Mouse (Mus musculus): Measurements from ENCODE around the gene Nprl3. TPM values are rescaled to one million over a fixed set of nuclear protein-coding genes. Genes with fewer than 3 reads are reported as not detected.

Gene Nprl3
- polyA plus RNA-seq, 2 experiments: 29.4 to 88.8 TPM

DNA sequence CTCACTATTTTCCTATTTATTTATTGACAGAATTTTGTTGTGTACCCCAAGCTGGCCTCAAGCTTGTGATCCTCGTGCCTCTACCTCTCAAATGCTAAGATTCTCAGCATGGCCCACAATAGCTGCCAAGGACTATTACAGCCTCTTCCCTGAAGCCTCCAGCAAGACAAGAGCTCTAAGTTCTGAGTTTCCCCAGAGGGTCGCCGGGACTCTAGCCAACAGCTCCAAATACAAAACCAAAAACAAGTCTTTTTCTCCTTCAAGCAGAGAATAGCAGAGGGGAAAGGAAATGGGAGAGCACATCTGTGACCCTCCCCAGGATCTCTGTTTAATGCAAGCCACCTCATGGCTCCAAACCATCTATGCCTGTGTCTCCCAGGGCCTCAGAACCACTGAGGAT, 23.4 kb downstream of the Nprl3 start:
- H3K4me2 ChIP-seq (replicated peaks; ENCODE audit: low read depth, low read length, severe bottlenecking): no peak overlapping the region
- H3K4me3 ChIP-seq (replicated peaks; ENCODE audit: low read length): no peak overlapping the region
- no peak for TF ChIP-seq POLR2A (IDR thresholded peaks at IDR 0.05; ENCODE audit: borderline replicate concordance, extremely low read depth, insufficient read depth, insufficient read length)
- H3K27me3 ChIP-seq (ENCODE audit: control insufficient read depth, insufficient read depth, low read length): no peaks in the 10 kb centered on the region
- 0 out of 2 replicates have a peak overlapping the region, but pooled peaks have one; percentile 28 for H3K27ac ChIP-seq (replicated peaks; ENCODE audit: low read depth, low read length)
- H3K9ac ChIP-seq (ENCODE audit: low read depth, low read length, severe bottlenecking): no peak overlapping the region
- H3K4me1 ChIP-seq (ENCODE audit: control insufficient read depth, insufficient read depth, low read length): no peaks in the 10 kb centered on the region
- WGBS: 69% methylated on average over 3 of the region's 3 CpGs
- ATAC-seq (ENCODE audit: low FRiP score, low read depth) (no peak), DNase-seq (ENCODE audit: low spot score) (no peak)
- H3K36me3 ChIP-seq (ENCODE audit: control insufficient read depth, insufficient read depth, low read length): peaks cover 70% of the 10 kb centered on the region
- no peaks in the 10 kb centered on the region for H3K9me3 ChIP-seq (ENCODE audit: control insufficient read depth, low read length)

DNA sequence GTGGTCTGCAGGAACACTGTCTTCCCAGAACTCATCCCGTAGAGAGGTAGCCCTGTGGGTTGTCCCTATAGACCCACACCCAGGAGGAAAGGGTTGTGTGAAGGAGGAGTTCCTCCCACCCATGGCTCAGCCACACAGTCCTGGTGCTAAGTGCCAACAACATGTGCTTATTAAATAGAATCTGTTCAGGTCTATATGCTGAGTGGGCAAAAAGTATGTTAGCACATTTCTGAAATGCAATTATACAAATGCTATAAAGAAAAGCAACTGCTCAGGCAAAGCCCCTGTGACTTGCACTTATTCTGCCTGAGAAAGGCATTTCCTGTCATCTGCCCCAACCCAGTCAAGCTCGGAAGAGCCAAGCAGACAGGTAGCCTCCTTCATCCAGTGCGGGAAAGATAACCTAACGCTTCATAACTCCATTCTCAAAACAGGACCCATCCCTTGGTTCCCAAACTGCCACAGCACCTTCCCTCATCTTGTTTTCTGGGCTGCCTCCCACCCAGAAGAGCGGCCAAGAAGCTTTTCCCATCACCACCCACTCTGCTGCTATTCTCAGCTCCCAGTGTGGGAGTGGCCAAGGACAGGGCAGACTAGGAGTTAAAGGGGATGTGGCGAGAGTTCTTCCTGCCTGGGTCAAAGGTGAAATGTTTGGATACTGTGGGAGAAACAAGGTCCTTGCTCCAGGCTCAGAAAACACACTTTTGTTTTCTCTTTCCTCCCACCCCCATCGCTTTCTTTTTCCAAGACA, 24.1 kb downstream of the Nprl3 start:
- H3K4me2 ChIP-seq (replicated peaks; ENCODE audit: low read depth, low read length, severe bottlenecking): no peak overlapping the region
- H3K4me1 ChIP-seq (ENCODE audit: control insufficient read depth, insufficient read depth, low read length): no peaks in the 10 kb centered on the region
- H3K27ac ChIP-seq (replicated peaks; ENCODE audit: low read depth, low read length): no peak overlapping the region
- peaks cover 70% of the 10 kb centered on the region for H3K36me3 ChIP-seq (ENCODE audit: control insufficient read depth, insufficient read depth, low read length)
- H3K9ac ChIP-seq (ENCODE audit: low read depth, low read length, severe bottlenecking): no peak overlapping the region
- ATAC-seq (ENCODE audit: low FRiP score, low read depth) (no peak), DNase-seq (ENCODE audit: low spot score) (no peak)
- WGBS: 74% methylated on average over 7 of the region's 7 CpGs
- H3K27me3 ChIP-seq (ENCODE audit: control insufficient read depth, insufficient read depth, low read length): no peaks in the 10 kb centered on the region
- no peaks in the 10 kb centered on the region for H3K9me3 ChIP-seq (ENCODE audit: control insufficient read depth, low read length)
- H3K4me3 ChIP-seq (replicated peaks; ENCODE audit: low read length): no peak overlapping the region
- no peak for TF ChIP-seq POLR2A (IDR thresholded peaks at IDR 0.05; ENCODE audit: borderline replicate concordance, extremely low read depth, insufficient read depth, insufficient read length)

DNA sequence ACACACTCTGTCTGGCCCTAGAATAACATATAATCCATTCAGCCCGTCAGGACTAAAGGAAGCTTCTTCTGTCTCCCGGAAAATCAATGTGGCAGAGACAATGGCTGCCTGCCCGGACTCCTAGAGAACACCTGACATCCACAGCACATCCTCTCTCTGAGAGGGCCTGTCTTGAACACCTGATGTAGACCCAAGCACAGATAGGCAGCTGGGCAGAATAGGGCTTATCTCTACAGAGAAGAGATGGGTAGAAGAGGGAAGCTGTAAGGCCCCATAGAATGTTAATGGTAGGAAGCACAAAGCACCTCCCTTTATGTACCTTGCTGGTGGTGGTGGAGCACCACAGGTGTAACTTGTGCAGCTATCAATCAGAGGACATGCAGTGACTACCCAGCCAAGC, 25.3 kb downstream of the Nprl3 start:
- 86% methylated on average over 3 of the region's 3 CpGs for WGBS
- H3K27me3 ChIP-seq (ENCODE audit: control insufficient read depth, insufficient read depth, low read length): no peaks in the 10 kb centered on the region
- H3K9ac ChIP-seq (ENCODE audit: low read depth, low read length, severe bottlenecking): no peak overlapping the region
- H3K36me3 ChIP-seq (ENCODE audit: control insufficient read depth, insufficient read depth, low read length): peaks cover 62% of the 10 kb centered on the region
- DNase-seq (ENCODE audit: low spot score): no peak
- no peak overlapping the region for H3K4me2 ChIP-seq (replicated peaks; ENCODE audit: low read depth, low read length, severe bottlenecking)
- no peak overlapping the region for H3K4me3 ChIP-seq (replicated peaks; ENCODE audit: low read length)
- no peak for ATAC-seq (ENCODE audit: low FRiP score, low read depth)
- TF ChIP-seq POLR2A (IDR thresholded peaks at IDR 0.05; ENCODE audit: borderline replicate concordance, extremely low read depth, insufficient read depth, insufficient read length): no peak
- H3K4me1 ChIP-seq (ENCODE audit: control insufficient read depth, insufficient read depth, low read length): no peaks in the 10 kb centered on the region
- H3K27ac ChIP-seq (replicated peaks; ENCODE audit: low read depth, low read length): no peak overlapping the region
- H3K9me3 ChIP-seq (ENCODE audit: control insufficient read depth, low read length): no peaks in the 10 kb centered on the region

DNA sequence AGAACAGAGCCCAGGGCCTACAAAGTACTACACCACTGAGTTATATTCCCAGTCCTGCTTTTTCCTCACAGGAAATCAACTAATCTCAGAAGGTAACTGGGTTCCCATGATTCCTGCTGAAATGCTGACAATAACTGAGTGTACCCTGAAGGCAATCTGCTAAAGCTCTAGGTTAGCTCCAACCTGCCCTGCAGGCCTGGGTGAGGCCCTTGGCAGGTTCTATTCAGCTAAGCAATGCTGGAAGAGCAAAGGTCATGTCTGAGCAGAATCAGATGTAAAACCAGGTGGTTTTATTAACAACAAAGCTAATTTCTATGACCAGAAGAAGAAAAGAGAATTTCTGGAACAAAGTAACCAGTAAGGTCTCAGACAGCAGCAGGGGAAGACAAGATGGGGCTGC, 26.1 kb downstream of the Nprl3 start:
- Histone ChIP-seq H3K36me3 (ENCODE audit: control insufficient read depth, insufficient read depth, low read length) (peaks cover 60% of the 10 kb centered on the region), H3K9me3 (ENCODE audit: control insufficient read depth, low read length) (no peaks in the 10 kb centered on the region), H3K27ac (replicated peaks; ENCODE audit: low read depth, low read length) (no peak overlapping the region), H3K4me2 (replicated peaks; ENCODE audit: low read depth, low read length, severe bottlenecking) (no peak overlapping the region), H3K4me3 (replicated peaks; ENCODE audit: low read length) (no peak overlapping the region), H3K27me3 (ENCODE audit: control insufficient read depth, insufficient read depth, low read length) (no peaks in the 10 kb centered on the region), H3K9ac (ENCODE audit: low read depth, low read length, severe bottlenecking) (no peak overlapping the region), H3K4me1 (ENCODE audit: control insufficient read depth, insufficient read depth, low read length) (no peaks in the 10 kb centered on the region)
- TF ChIP-seq POLR2A (IDR thresholded peaks at IDR 0.05; ENCODE audit: borderline replicate concordance, extremely low read depth, insufficient read depth, insufficient read length): no peak
- no peak for ATAC-seq (ENCODE audit: low FRiP score, low read depth)
- no peak for DNase-seq (ENCODE audit: low spot score)

DNA sequence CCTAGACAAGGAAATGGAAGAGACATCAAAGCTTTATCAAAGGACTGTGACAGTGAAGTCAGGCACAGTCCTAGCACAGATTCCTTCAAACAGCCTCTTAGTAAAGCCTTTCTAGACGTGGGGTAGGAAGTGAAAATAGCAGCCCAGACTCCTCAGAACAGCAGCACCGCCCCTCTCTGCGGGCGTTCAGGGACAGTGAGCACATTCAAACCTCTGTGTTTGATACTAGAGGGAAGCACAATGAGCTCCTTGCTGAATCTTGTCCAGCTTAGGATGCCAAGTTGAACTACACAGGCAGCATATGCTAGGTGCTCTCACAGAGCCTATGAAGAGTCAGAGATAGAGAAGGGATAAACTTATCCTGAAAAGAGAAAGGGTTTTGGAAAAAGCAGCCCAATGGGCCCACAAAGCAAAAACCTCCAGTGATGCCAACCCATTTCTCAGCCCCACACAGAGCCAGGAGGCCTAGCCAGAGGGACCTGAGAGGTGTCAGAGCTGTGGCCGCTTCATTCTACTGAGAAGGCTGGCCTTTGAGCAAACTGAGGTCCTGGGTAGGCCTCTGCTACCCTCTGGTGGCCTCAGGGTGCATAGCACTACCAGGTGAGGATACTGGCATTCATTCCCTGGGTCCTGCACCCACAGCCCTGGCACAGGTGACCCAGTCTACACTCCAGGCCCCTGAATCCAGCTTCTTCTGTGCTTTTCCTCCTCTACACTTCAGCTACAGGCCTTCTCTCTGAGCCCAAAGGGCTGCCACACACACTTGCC, 29.2 kb downstream of the Nprl3 start:
- H3K9me3 ChIP-seq (ENCODE audit: control insufficient read depth, low read length): no peaks in the 10 kb centered on the region
- H3K9ac ChIP-seq (ENCODE audit: low read depth, low read length, severe bottlenecking): no peak overlapping the region
- H3K4me2 ChIP-seq (replicated peaks; ENCODE audit: low read depth, low read length, severe bottlenecking): no peak overlapping the region
- H3K27me3 ChIP-seq (ENCODE audit: control insufficient read depth, insufficient read depth, low read length): no peaks in the 10 kb centered on the region
- 65% methylated on average over 5 of the region's 5 CpGs for WGBS
- H3K27ac ChIP-seq (replicated peaks; ENCODE audit: low read depth, low read length): no peak overlapping the region
- peak; percentile 41; the same call in 1 of the 2 replicates for ATAC-seq (ENCODE audit: low FRiP score, low read depth)
- peak; percentile 57 for DNase-seq (ENCODE audit: low spot score)
- TF ChIP-seq POLR2A (IDR thresholded peaks at IDR 0.05; ENCODE audit: borderline replicate concordance, extremely low read depth, insufficient read depth, insufficient read length): no peak
- H3K4me1 ChIP-seq (ENCODE audit: control insufficient read depth, insufficient read depth, low read length): no peaks in the 10 kb centered on the region; the same call in none of the 2 replicates
- H3K36me3 ChIP-seq (ENCODE audit: control insufficient read depth, insufficient read depth, low read length): peaks cover 55% of the 10 kb centered on the region
- no peak overlapping the region for H3K4me3 ChIP-seq (replicated peaks; ENCODE audit: low read length)
